Mouse (Mus musculus) left cerebral cortex, postnatal 14 days (tissue): ENCODE results near the gene 1700015G11Rik. TPM values are rescaled to one million over a fixed set of nuclear protein-coding genes. Genes with fewer than 3 reads are reported as not detected.

Experiments used
- DNase-seq, 2 experiments: peaks; one replicate each; pipeline ENCODE4 v3.0.0; 2021 to 2022; ENCODE audit warnings: low spot score in 2 of 2, mixed read lengths in 1 of 2
- intact Hi-C: fragments of 180-260 bp; cut with DNase I; formaldehyde crosslinking; loops from one replicate; pipeline ENCODE4 v1.15.1; 2025
- total RNA-seq, 2 experiments: library from RNA; stranded (reverse); gene quantifications; 2 replicates each; pipeline ENCODE4 v1.2.3; 2021

1700015G11Rik gene
- total RNA-seq, 2 experiments from 2014 or later: not detected

GRCm38 (mm10) chr7:51972252-51972855 lies 43.2 kb downstream of the 1700015G11Rik start:
- intact Hi-C loops: loop anchor here (2.0 to 5.0 kb wide), 2 partner anchors 110 to 354 kb away; partner anchors contain the start of genes Fancf and Gas2
- peak; percentile 60 to 74 for DNase-seq

- intact Hi-C loops: no loop called here
- no peak for DNase-seq
These were observed 46.1 kb downstream of the 1700015G11Rik start for GRCm38 (mm10) chr7:51969379-51969778.

GRCm38 (mm10) chr7:51967581-51967980 lies 47.9 kb downstream of the 1700015G11Rik start:
- no peak for DNase-seq
- intact Hi-C loops: no loop called here

GRCm38 (mm10) chr7:51964681-51965080 lies 50.8 kb downstream of the 1700015G11Rik start:
- intact Hi-C loops: loop anchor here (5.0 kb wide), 1 partner anchor 87 kb away; no protein-coding TSS in a partner anchor
- no peak for DNase-seq

GRCm38 (mm10) chr7:51962219-51962952 lies 53.1 kb downstream of the 1700015G11Rik start:
- no peak for DNase-seq
- intact Hi-C loops: loop anchor here (5.0 kb wide), 1 partner anchor 85 kb away; no protein-coding TSS in a partner anchor

Other genes starting within 250 kb of the 1700015G11Rik start
- 10 to 100 TPM; 13.7 to 17.3 TPM for gene Gas2, start 153.7 kb downstream of the 1700015G11Rik start, total RNA-seq
- 1 to 10 TPM; 3.7 to 4.7 TPM for gene Fancf, start 153.5 kb downstream of the 1700015G11Rik start, total RNA-seq
- gene Svip, start 9.7 kb downstream of the 1700015G11Rik start, total RNA-seq: 10 to 100 TPM; 26.5 to 29.3 TPM